Mouse (Mus musculus) embryo, embryonic 10.5 days (tissue): ENCODE data around the gene Gm19426.

Experiments used
- DNase-seq: peaks from one replicate; pipeline ENCODE4 v3.0.0-alpha.2; 2015; ENCODE audit warnings: low spot score

The Gm19426 gene

DNA sequence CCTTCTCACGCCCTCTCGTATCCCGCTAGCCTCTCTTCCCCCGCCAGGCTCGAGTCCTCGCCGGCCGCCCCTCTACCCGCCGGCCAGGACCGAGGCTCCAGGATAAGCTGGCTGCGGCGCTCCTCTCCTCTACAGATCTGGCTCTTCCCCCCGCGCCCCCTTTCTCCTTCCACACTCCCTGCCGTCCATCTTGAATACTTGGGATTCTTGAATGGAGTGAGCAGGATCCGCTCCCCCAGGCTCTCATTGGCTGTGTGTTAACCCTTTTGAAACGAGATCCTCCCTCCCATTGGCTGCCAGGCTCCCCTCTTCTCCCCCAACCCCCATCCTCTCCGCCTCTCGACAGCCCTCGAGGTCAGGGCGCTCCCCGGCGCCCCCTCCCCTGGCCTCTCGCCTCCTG, at the start of gene Gm19426:
Gene Gm19426, minus strand, starts transcription at position 95 of the 400 bp plus-strand sequence.
- DNase-seq: peak; percentile 98

DNA sequence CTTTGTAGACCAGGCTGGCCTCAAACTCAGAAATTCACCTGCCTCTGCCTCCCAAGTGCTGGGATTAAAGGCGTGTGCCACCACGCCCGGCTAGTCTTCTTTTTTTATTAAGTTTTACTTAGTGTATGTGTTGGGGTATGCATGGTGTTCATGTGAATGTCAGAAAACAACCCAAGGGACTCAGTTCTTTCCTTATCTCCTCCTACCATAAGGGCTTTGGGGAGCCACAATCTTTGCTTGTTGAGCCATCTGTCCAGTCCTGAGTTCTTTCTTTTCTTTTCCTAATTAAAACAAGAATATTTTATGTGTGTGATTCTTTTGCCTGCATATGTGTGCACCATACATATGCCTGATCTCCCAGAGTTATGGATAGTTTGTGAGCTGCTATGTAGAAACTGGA, 49.7 kb upstream of the Gm19426 start:
- DNase-seq: no peak

DNA sequence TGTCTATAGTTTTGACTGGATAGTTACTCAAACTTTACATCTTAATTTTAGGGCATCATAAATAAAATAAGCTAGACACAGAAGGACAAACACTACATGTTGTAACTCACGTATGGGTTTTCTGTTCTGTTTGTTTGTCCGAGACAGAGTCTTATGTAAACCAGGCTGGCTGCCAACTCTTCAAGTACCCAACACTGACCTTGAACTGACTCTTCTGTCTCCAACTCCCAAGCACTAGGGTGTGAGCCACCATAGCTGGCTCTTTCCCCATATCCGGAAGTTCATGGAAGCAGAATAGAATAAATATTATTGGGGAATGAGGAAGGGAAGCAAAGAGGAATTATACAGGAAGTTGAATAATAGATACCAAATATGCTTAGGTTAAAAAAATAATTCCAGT, 49.1 kb upstream of the Gm19426 start:
- no peak for DNase-seq

DNA sequence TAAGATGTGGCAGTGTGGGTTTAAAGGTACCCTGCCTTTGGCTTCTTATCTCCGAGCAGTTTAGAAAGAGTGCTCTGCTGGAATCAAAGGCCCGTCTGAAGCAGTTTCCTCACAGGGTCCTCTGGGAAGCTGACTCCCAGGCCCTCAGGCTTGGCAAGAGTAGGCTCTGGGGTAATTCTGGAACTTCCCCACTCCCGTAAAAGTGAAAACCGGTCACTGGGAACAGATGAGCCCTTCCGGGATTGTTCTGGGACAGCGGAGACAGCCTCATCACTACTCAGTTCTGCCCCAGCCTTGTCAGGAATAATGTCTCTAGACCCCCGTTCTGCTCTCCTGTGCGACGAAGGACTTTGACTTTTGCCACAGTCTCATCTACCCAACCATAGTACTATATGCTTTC, 47.0 kb upstream of the Gm19426 start:
- no peak for DNase-seq

DNA sequence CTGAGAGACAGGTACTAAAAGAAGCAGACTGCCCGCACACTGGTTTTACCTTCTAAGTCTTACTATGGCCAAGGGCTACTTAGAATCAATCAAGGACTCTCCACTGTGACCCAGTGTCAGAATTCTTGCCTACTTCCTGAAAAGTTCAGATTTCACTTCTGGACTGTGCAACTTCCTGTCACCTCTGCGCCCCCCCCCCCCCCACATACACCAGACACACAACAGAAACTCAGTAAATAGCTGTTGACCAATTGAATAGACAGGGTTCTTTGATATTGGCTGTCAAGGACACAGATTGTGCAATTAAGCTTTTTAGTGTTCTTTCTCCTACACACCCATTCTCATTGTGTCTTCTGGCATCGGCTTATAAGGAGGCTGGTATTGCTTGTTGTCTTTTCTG, 44.9 kb upstream of the Gm19426 start:
- no peak for DNase-seq

DNA sequence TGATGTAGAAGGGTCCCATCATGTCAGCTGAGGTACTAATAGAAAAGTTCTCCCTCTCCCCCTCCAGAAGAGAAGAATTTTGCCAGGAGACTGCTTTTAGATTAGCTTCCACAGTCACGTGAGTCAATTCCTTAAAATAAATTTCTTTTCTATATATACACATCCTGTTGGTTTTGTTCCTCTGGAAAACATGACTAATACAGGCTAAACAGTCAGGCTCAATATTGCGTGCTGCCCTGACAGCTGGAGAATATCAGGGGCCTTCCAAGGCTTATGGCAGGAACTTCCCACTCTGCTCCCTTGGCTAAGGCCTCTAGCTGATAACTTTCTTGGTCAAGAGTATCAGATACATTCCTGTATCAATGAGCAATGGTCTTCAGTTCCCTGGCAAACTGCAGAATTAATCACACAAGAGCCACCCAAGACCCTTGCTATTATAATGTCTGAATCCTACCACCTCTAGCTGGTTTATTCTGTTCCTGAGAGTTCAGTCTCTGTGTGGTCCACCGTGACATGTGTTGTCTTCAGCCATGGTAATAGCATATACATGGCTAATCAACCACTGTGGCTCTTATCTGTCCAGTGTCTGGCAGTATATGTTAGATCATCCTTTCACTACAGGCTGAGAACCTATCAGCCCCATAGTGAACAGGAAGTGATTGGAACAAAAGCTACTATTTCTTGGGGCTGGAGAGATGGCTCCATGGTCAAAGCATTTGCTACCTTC, 40.5 kb upstream of the Gm19426 start:
- DNase-seq: no peak

DNA sequence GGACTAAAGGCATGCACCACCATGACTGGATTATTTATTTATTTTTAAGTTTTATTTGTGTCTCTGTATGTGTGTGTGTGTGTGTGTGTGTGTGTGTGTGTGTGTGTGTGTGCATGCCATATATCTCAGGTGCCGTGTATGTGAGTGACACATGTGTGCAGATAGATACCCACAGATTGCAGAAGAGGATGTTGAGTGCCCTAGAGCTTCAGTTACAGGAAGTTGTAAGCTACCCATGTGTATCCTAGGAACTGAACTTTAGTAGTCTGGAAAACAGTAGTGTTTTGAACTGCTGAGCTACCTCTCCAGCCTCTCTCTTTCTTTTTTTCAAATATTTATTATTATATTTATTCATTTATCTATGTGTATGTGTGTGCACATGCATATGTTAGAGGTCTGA, 39.9 kb upstream of the Gm19426 start:
- DNase-seq: no peak

DNA sequence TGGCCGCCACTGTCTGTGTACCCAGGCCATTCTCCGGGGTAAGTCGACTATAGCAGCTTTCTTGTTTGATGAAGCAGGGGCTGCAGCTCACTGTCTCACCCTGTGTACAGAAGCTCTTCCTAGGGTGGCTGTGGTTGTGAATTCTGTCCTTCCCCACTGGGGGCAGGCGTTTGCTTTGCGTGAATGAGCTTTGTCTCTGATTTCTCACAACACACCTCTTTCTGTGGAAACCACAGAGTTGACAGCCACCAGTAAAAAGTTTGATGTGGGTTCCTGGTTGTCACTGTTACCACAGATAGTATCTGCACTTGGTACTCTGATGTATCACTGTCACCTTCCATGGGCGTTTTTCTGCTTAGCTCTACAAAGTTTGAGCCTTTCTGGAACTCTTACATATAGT, 35.8 kb upstream of the Gm19426 start:
- DNase-seq: peak; percentile 31

DNA sequence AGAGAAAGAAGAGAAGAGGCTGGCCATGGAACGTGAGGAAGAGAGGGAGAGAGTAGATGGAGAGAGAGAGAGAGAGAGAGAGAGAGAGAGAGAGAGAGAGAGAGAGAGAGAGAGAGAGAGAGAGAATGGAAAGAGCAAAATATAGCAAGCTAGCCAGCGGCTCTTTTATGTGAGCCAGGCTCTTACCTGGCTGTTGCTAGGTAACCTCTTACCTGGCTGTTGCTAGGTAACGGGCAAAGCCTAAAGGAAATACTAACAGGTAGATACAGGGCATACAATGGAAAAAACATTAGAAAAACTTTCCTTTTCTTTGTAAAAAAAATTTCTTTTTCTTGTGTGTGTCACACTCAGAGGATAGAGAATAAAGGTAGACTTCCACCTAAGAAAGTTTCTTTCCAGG, 34.3 kb upstream of the Gm19426 start:
- DNase-seq: no peak

DNA sequence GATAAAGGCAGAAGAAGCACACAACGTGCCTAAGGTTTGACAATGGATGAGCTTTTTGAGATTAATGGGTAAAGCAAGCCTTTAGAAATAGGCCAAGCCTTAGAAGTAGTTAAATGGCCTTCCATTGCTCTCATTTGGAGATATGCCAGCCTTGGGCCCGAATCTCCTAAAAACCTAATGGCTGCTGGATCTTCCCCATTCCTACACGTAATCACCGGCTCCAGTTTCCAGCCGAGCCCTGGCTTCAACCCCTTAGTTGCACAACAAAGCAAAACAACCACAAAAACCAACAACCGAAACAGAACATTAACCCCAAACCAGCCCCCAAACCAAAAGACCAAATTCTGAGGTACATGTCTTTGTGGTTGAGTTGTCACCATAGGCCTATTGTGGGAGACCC, 32.2 kb upstream of the Gm19426 start:
- no peak for DNase-seq

DNA sequence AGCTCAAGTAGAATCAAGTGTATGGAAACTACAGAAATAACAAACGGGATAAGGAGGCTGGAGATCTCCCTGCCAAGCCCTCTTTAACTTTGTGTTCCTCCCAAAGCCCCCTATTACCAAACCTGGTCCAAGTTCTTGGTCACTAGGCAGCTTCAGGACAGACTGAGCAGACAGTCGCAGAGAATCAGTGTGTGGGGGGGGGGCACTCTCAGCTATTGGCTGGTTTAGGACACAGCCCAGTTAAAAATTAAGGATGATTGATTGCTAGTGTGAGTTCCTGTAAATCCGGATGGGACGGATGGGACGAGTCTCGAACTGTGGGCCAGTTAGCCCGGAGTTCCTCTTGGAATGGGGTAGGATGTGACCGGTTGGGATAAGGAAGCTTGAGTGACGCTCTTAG, 31.8 kb upstream of the Gm19426 start, which contains the start of gene Serping1:
Gene Serping1, minus strand, starts transcription at position 204 of the 400 bp plus-strand sequence.
- peak; percentile 47 for DNase-seq

DNA sequence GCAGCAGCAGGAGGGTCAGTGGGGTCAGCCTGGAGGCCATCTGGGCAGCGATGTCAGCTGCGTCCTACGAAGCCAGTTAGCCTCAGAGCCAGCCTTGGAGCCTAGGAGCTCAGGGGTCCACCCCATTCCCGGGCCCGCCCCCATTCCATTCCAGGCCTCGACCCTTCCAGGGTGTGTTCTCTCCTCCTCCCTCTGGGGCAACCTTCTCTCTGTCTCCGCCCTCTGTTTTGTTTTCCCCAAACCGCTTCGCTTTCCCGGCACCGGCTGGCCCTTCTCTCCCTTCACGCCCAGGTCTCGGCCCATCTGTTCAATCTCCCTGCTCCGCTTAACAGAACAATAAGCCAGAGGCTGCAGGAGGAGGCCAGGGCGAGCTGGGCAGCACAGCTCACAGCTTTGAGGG, 31.3 kb upstream of the Gm19426 start:
- peak; percentile 93 for DNase-seq

DNA sequence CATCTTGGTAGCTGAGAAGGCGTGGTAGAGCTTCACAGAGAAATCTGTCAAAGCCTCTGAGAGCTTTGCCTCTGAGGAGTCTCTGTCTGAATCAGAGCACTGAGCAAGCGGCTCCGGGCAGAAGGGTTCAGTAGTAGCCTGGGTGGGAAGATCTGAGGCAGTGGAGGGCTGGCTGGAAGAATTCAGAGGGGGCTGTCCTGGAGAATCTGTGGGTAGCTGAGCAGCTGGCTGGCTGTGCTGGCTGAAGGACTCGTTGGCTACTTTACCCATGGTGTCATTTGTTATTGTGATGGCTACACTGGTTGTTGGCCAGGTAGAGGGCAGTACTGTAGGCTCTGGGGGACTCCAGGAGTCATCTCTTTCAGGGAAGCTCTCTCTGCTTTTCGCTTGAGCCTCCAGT, 29.7 kb upstream of the Gm19426 start:
- DNase-seq: no peak

DNA sequence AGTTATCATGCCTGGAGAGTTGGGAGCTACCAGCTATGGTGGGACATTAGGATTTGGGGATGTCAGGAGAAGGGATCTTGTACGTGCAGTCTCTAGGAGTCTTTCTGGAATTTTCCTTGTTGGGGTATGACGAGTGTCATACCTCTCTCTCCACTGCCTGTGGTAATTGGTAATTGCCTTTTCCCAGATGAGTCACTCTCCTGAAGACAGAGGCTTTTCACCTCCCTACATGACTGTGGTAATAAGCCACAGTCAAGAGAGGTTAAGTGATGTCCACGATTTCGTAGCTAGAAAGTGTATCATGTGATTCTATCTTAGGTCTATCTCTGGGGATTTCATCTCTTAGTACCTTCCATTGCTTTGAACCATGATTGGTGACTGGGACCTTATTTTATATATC, 29.0 kb upstream of the Gm19426 start:
- no peak for DNase-seq

DNA sequence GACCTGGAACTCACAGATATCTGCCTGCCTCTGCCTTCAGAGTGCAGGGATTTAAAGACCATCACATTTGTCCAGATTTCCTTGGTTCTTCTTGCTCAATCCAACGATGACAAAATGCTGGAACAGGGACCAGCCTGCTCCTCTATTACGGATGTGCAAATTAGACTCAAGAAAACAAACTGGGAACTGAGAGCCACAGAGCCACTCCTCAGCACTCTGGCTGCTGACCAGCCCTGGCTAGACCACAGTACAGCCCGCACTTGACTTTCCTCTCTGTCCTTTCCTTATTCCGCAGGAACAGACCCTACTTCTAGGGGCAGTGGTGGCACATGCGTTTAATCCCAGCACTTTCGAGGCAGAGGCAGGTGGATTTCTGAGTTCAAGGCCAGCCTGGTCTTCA, 27.0 kb upstream of the Gm19426 start:
- no peak for DNase-seq

DNA sequence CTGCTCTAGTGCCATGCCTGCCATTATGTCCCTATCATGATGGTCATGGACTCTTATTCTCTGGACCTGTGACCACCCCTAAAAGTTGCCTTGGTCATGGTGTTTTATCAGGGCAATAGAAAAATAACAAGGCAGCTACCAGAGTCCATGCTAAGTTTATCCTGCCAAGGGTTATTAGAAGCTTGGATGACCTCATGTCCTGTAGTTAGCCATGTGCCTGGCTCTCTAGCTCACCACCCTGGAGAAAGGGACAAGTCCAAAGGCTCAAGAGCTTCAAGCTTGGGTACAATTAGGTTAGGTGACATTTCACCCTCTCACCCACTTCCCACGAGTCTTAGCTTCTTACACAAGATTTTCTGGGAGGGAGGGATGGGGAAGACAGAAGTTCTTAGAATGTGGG, 19.4 kb upstream of the Gm19426 start:
- no peak for DNase-seq

DNA sequence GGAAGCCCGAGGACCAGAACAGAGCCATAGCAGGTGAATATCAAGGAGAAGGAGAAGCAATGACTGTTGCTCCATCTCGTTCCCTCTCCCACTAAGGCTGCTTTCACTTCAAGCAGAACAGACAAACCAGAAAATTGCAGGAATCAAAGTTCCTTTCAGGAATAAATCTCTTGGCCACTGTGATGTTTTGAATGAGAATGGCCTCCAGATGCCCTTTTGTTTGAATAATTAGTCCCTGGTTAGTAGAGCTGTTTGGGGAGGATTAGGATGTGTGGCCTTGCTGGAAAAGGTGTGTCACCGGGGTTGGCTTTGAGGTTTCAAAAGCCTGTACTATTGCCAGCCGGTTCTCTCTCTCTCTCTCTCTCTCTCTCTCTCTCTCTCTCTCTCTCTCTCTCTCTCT, 18.8 kb upstream of the Gm19426 start:
- DNase-seq: no peak

DNA sequence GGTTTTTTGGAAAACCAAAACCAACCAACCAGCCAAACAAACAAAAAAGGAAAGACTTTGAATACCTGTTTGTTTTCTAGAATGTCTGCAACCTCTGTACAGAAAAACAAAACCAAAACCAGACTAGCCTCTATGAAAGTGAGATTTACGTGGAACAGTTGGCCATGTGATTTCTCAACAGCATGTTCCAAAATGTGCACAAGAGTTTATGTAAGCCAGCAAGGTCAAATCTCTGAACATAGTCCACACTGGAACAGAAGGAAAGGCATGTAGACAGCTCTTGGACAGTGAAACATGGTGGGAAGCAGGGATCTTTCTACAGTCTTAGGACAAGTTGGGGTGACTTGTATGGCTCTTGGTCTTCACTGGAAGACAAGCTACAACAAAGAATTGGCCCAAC, 18.4 kb upstream of the Gm19426 start:
- DNase-seq: no peak

DNA sequence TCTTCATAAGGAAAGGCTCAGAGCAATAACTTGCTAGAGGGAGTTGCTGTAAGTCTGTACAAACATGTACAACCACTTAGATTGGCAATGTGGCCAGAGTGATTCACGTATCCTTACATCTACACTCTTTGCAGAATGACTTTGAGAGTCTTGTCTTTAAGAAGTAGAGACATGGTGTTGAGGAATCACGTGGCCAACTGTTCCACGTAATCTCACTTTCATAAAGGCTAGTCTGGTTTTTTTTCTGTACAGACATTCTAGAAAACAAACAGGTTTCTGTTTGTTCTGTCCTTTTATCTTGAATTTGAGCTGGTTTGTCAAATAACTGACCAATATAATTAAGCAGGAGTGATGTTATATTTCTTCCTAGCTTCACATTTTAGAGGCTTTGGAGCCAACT, 17.9 kb upstream of the Gm19426 start:
- DNase-seq: no peak

DNA sequence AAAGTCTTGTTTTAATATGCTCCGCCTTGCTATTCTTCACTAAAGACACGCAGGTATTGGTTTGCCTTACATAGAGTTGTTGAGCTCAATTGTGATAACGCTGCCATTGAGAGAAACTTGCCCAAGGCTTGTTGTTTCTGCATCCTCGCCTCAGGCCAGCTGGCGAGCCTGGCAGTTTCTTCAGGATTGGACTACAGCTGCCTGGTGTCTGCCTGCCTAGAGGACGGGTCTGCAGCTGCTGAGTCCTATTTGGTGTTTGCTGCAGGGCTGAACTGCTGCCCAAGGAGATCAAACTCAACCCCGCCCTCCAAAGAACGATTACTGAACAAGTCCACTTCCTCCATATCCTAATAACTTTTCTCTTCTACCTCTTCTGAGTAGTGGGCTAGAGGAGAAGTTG, 17.3 kb upstream of the Gm19426 start:
- no peak for DNase-seq

DNA sequence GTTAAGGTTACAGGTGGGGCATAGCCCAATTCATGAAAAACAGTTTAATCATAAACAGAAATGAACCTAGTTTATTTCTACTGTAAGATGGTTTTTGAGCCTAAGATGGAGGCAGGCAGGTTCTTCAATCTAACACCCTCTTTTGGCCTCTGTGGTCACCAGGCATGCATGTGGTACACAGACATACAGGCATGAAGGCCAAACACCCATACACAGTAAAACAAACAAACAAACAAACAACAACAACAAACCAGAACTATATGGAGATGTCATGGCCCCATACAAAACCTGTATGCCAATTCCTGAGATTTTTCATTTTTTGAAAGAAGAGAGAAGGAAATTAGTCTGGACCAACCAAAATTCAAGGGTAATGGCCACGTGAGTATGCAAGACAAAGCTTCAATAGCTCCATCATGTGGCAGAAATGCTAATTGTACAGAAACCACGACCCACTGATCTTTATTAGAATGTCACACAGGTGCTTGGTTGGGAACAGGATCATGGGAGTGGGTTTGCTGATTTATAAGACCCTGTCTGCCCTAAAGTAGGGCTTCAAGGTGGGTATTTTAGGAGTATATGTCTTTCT, 15.2 kb upstream of the Gm19426 start:
- peak; percentile 89 for DNase-seq

DNA sequence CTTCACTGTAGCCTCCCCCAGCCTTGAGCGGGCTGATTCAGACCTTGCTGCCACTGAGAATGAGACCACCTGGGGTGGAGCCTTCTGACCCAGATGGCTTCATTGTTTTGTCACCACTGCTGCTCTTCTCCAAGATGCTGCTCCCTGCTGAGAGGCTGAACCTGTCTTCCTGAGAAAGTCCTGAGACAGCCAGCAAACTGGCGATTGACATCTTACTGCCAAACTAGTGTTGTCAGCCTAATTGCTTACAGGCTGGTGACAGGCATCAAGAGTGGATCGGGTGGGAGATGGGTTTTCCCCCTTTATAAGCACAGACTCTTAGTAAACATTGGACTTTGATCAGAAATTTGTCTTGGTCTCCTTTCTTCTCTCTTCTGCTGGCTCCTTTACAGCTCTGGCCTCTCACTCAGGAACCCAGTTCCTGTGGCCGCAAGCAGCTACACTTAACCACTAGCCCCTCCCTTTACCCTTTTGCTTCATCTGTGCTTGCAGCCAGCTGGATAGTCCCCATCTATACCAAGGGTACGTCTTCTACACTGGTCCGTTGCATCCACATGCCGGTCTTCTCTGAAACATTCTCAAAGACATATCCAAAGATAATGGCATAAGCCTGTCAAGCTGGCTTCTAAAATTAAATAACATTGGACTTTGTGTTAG, 13.7 kb upstream of the Gm19426 start:
- DNase-seq: no peak

DNA sequence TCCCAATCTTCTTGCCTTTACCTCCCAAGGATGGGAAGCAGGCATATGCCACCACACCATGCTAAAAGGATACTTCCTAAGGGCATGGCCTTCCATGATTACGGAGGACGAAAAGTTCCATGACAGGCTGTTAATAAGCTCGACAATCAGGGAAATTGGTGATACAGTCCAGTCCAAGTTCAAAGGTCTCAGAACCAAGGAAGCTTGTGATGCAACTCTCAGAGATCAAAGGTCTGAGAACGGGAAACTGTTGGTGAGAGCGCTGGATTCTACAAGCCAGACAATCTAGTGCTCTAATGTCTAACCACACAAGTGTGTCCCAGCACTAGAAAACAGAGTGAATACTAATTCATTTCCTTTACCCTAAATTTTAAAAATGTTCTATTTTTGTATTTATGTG, 12.8 kb upstream of the Gm19426 start:
- DNase-seq: no peak

DNA sequence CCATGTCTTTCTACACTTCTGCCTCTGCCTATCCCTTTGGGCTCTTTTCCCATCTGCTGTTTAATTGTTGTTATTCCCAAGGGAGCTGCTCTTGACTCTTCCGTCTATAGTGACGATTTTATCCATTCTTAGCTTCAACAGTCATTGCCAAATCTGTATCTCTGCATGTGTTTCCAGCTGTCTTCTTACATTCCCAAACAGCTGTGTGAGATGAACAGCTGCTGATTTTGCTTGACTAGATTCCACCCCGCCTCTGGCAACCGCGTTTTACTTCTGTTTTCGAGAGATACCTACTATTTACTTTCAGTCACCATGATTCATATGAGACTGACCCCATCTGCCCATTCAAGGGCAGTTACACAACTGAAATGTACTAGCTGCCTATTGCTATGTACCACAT, 6.7 kb upstream of the Gm19426 start:
- DNase-seq: no peak
